Mouse (Mus musculus) MEL (cell line): ENCODE measurements at regions not wholly inside any gene's neighbourhood (a gene's known extent, or its start where the extent isn't known, plus 50 kb on each side); places are given as distances from the start of the nearest gene placed in this dataset.
A peak's percentile ranks its signal among the peaks of the same experiment; 100 is the strongest.

Source experiments
- DNase-seq: peaks from one replicate; pipeline ENCODE4 v3.0.0; 2011; ENCODE audit warnings: low read depth, low spot score
- H3K27ac ChIP-seq: 2 replicates; pipeline ENCODE4 v1.5.1; 2012; ENCODE audit warnings: low read depth, mild to moderate bottlenecking, control low read depth, low read length, moderate library complexity; ENCODE audit not compliant: control insufficient read depth
- H3K27me3 ChIP-seq, 2 experiments: fragments of 150-350 bp in 1 of 2; sonication (generic) in 1 of 2; 2 replicates each; pipeline ENCODE4 v1.6.1; 2012; ENCODE audit warnings: low read length in 2 of 2, mild to moderate bottlenecking in 2 of 2, improper control_type of control experiment in 1 of 2, moderate library complexity in 1 of 2; ENCODE audit not compliant: insufficient read depth in 2 of 2, control insufficient read depth in 1 of 2
- H3K36me3 ChIP-seq, 2 experiments: 2 replicates each; pipeline ENCODE4 v1.6.1; 2012 to 2014; ENCODE audit warnings: low read length in 2 of 2, improper control_type of control experiment in 1 of 2, inconsistent platforms in 1 of 2, mild to moderate bottlenecking in 1 of 2; ENCODE audit not compliant: insufficient read depth in 2 of 2, control insufficient read depth in 1 of 2
- H3K4me1 ChIP-seq, 2 experiments: fragments of 150-350 bp in 1 of 2; sonication (generic) in 1 of 2; 2 replicates each; pipeline ENCODE4 v1.6.1; 2012; ENCODE audit warnings: low read length in 2 of 2, improper control_type of control experiment in 1 of 2, mild to moderate bottlenecking in 1 of 2; ENCODE audit not compliant: insufficient read depth in 2 of 2, control insufficient read depth in 1 of 2
- H3K4me3 ChIP-seq, 2 experiments: fragments of 150-350 bp in 1 of 2; sonication (generic) in 1 of 2; 2 replicates each; pipeline ENCODE4 v1.5.1; 2012; ENCODE audit warnings: low read depth in 2 of 2, low read length in 2 of 2, mild to moderate bottlenecking in 2 of 2, moderate library complexity in 2 of 2, control low read depth in 1 of 2, improper control_type of control experiment in 1 of 2; ENCODE audit not compliant: control insufficient read depth in 1 of 2, insufficient read depth in 1 of 2
- H3K79me2 ChIP-seq: 2 replicates; pipeline ENCODE4 v1.6.1; 2012; ENCODE audit warnings: mild to moderate bottlenecking, low read length, moderate library complexity; ENCODE audit not compliant: control insufficient read depth, poor library complexity, insufficient read depth
- H3K9ac ChIP-seq: 2 replicates; pipeline ENCODE4 v1.6.1; 2012; ENCODE audit warnings: low read depth, mild to moderate bottlenecking, control low read depth, low read length, moderate library complexity; ENCODE audit not compliant: control insufficient read depth, poor library complexity, severe bottlenecking
- H3K9me3 ChIP-seq: fragments of 150-350 bp; sonication (generic); replicated peaks from 2 replicates; pipeline ENCODE4 v1.6.1; 2012; ENCODE audit warnings: mild to moderate bottlenecking, low read length, improper control_type of control experiment, moderate library complexity; ENCODE audit not compliant: insufficient read depth
- BHLHE40 ChIP-seq: IDR thresholded peaks from 2 replicates; pipeline ENCODE4 v1.6.1; 2012; ENCODE audit warnings: low read depth, mild to moderate bottlenecking, inconsistent platforms, low read length, improper control_type of control experiment, borderline replicate concordance
- CHD2 ChIP-seq: IDR thresholded peaks from 2 replicates; pipeline ENCODE4 v1.6.1; 2011; ENCODE audit warnings: low read length, improper control_type of control experiment
- ETS1 ChIP-seq: IDR thresholded peaks from 2 replicates; pipeline ENCODE4 v1.6.1; 2012; ENCODE audit warnings: low read depth, mild to moderate bottlenecking, inconsistent platforms, low read length, improper control_type of control experiment, moderate library complexity
- HCFC1 ChIP-seq: IDR thresholded peaks from 2 replicates; pipeline ENCODE4 v1.6.1; 2012; ENCODE audit warnings: low read depth, mild to moderate bottlenecking, inconsistent platforms, low read length, improper control_type of control experiment, moderate library complexity
- JUND ChIP-seq: IDR thresholded peaks from 2 replicates; pipeline ENCODE4 v1.6.1; 2011; ENCODE audit warnings: low read depth, mild to moderate bottlenecking, improper control_type of control experiment, low read length
- MAFK ChIP-seq: IDR thresholded peaks from 2 replicates; pipeline ENCODE4 v1.6.1; 2011; ENCODE audit warnings: low read depth, mild to moderate bottlenecking, low read length, improper control_type of control experiment, borderline replicate concordance
- MAX ChIP-seq: IDR thresholded peaks from 2 replicates; pipeline ENCODE4 v1.6.1; 2011; ENCODE audit warnings: low read length, improper control_type of control experiment
- MAZ ChIP-seq: IDR thresholded peaks from 2 replicates; pipeline ENCODE4 v1.6.1; 2012; ENCODE audit warnings: low read depth, mild to moderate bottlenecking, inconsistent platforms, low read length, improper control_type of control experiment
- MEF2A ChIP-seq: IDR thresholded peaks from 2 replicates; pipeline ENCODE4 v1.6.1; 2014; ENCODE audit warnings: low read depth, mild to moderate bottlenecking, inconsistent platforms, low read length, improper control_type of control experiment; ENCODE audit not compliant: poor library complexity, insufficient replicate concordance, severe bottlenecking; ENCODE audit errors: extremely low read depth
- MXI1 ChIP-seq: IDR thresholded peaks from 2 replicates; pipeline ENCODE4 v1.6.1; 2011; ENCODE audit warnings: mild to moderate bottlenecking, low read depth, low read length, improper control_type of control experiment
- MYB ChIP-seq: IDR thresholded peaks from 2 replicates; pipeline ENCODE4 v1.6.1; 2011; ENCODE audit warnings: mild to moderate bottlenecking, low read depth, low read length, improper control_type of control experiment
- NELFE ChIP-seq: IDR thresholded peaks from 2 replicates; pipeline ENCODE4 v1.6.1; 2011; ENCODE audit warnings: low read depth, low read length, improper control_type of control experiment
- POLR2A ChIP-seq, 2 experiments: IDR thresholded peaks; 2 replicates each; pipeline ENCODE4 v1.6.1; 2011 to 2012; ENCODE audit warnings: low read length in 2 of 2, mild to moderate bottlenecking in 2 of 2, control low read depth in 1 of 2, improper control_type of control experiment in 1 of 2, low read depth in 1 of 2, moderate library complexity in 1 of 2; ENCODE audit not compliant: control insufficient read depth in 1 of 2, insufficient read depth in 1 of 2, poor library complexity in 1 of 2
- RCOR1 ChIP-seq: IDR thresholded peaks from 2 replicates; pipeline ENCODE4 v1.6.1; 2012; ENCODE audit warnings: low read depth, mild to moderate bottlenecking, inconsistent platforms, low read length, improper control_type of control experiment
- SIN3A ChIP-seq: IDR thresholded peaks from 2 replicates; pipeline ENCODE4 v1.6.1; 2012; ENCODE audit warnings: low read length, improper control_type of control experiment, inconsistent platforms
- TAL1 ChIP-seq: IDR thresholded peaks from 2 replicates; pipeline ENCODE4 v1.6.1; 2012; ENCODE audit warnings: mild to moderate bottlenecking, inconsistent platforms, low read length, moderate library complexity, mixed read lengths
- TCF12 ChIP-seq: IDR thresholded peaks from 2 replicates; pipeline ENCODE4 v1.6.1; 2014; ENCODE audit warnings: low read depth, mild to moderate bottlenecking, inconsistent platforms, low read length, improper control_type of control experiment, moderate library complexity
- USF1 ChIP-seq: IDR thresholded peaks from 2 replicates; pipeline ENCODE4 v1.6.1; 2014; ENCODE audit warnings: low read depth, mild to moderate bottlenecking, inconsistent platforms, low read length, improper control_type of control experiment, moderate library complexity
- ZMIZ1 ChIP-seq: IDR thresholded peaks from 2 replicates; pipeline ENCODE4 v1.6.1; 2012; ENCODE audit warnings: low read depth, mild to moderate bottlenecking, inconsistent platforms, low read length, improper control_type of control experiment, moderate library complexity
- ZNF384 ChIP-seq: IDR thresholded peaks from 2 replicates; pipeline ENCODE4 v1.6.1; 2012; ENCODE audit warnings: low read depth, mild to moderate bottlenecking, inconsistent platforms, low read length, improper control_type of control experiment

DNA sequence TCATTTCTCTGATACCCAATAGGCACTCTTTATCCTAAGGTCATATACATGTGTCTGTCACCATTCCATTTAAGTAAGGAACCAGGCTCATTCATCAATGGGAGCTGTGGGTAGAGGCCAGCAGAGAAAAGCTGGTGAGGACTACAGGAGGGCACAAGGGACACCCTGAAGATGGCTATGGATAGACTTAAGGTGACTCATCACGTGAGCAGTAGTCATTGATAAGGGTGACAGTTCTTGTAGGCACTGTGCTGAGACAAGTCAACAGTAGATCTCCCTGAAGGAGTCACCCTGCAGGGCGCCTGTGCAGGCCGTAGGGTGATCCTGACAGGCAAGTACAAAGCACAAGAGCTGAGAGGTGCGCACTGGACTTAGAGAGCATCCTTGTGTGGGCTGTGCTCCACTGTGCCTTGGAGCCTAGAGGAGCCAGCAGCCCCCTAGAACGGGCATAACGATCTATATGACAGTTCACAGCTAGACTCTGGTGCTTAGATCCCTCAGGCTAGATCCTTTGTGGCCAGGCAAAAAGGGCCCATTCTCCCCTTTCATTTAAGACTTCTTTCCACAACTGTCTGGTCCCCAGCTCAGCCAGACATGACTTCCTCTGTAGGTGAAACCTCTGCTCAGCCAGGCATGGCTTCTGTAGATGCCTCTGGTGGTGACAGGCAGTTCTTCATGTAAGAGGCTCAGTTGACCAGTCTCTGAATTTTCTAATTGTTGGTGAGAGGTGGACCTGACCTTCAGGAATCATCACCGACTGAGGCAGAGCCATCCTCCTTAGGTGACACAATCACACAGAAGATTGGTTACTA lies 78.6 kb downstream of the Fam43a start:
- Histone ChIP-seq H3K9me3 (no peaks in the 10 kb centered on the region), H3K27ac (no peak overlapping the region), H3K4me3 (no peak overlapping the region), H3K27me3 (peaks cover 0 to 6% of the 10 kb centered on the region in 2 experiments; a peak in 2 of 4 replicates), H3K9ac (no peak overlapping the region), H3K4me1 (no peaks in the 10 kb centered on the region), H3K36me3 (no peaks in the 10 kb centered on the region)
- peak; percentile 15; the same call in 1 of the 2 replicates for TF ChIP-seq USF1
- TF ChIP-seq SIN3A, result no peak
- no peak for TF ChIP-seq MAX
- no peak for TF ChIP-seq MAFK
- TF ChIP-seq, all 39 proteins: peak for 1
- no peaks in the 10 kb centered on the region for H3K79me2 ChIP-seq
- DNase-seq, result no peak

DNA sequence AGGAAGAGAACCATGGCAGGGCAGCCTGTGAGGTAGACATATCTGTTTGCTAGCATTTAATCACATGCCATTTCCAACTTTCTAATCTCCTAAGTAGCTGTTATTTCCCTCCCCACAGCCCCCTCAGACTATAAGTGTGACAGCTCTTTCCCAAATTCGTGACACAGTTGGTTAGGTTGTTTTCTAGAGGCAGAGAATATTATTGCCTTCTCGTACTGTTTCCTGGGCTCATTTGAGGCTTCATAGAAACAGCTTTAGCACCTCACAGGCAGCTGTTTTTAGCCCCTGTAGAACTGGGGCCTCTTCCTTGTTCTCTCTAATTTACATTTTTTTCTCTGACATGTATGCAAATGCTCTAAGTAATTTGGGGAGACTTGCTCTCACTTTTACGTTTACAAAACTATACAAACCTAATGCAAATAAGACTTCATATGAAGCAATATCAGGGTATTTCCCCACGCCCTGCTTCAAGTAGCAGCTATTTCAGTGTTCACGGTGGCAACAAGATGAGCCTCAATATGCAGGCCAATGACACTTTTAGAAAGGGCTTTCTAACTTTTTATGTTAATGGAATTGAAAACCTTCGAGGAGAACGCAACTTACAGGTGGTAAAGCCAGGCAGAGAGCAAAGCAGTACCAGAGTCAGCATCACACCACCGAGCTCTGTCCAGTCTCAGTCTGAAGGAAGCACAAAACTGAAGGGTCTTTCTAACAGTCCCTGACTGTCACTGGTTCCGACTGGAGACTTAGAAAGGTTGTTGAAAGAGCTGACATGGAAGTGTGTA lies 79.4 kb downstream of the Fam43a start:
- H3K27me3 ChIP-seq, result peaks cover 0 to 6% of the 10 kb centered on the region in 2 experiments; a peak in 2 of 4 replicates
- no peak overlapping the region for H3K27ac ChIP-seq
- H3K79me2 ChIP-seq, result no peaks in the 10 kb centered on the region
- no peaks in the 10 kb centered on the region for H3K9me3 ChIP-seq
- no peaks in the 10 kb centered on the region for H3K36me3 ChIP-seq
- DNase-seq, result no peak
- no peaks in the 10 kb centered on the region for H3K4me1 ChIP-seq
- no peak overlapping the region for H3K4me3 ChIP-seq
- no peak overlapping the region for H3K9ac ChIP-seq
- TF ChIP-seq NELFE, result no peak
- no peak for TF ChIP-seq HCFC1
- TF ChIP-seq JUND, result no peak
- TF ChIP-seq MYB, result no peak
- no peak for TF ChIP-seq SIN3A
- no peak for TF ChIP-seq POLR2A (IDR thresholded peaks at IDR 0.05; ENCODE audit: control insufficient read depth in 1 of 2, insufficient read depth in 1 of 2, low read depth in 1 of 2, low read length in 2 of 2, poor library complexity in 1 of 2)
- TF ChIP-seq CHD2, result no peak
- TF ChIP-seq ZMIZ1, result no peak
- no peak for TF ChIP-seq TCF12
- TF ChIP-seq MAZ, result no peak
- no peak for TF ChIP-seq RCOR1
- TF ChIP-seq ZNF384, result no peak
- no peak for TF ChIP-seq MEF2A
- TF ChIP-seq TAL1, result no peak
- TF ChIP-seq BHLHE40, result no peak
- no peak for TF ChIP-seq ETS1
- TF ChIP-seq MXI1, result no peak
